Mouse (Mus musculus) forebrain, embryonic 14.5 days (tissue): ENCODE data around the gene Sms. TPM values are rescaled to one million over a fixed set of nuclear protein-coding genes. Genes with fewer than 3 reads are reported as not detected.

ENCODE experiments used
- ATAC-seq: fragments of 200-750 bp; cut with Nextera tagmentation; 2 replicates; pipeline ENCODE4 v1.8.0; 2017; ENCODE audit warnings: mild to moderate bottlenecking, moderate library complexity
- DNase-seq: peaks from one replicate; pipeline ENCODE4 v3.0.0-alpha.2; 2015; ENCODE audit warnings: low spot score
- H3K27ac ChIP-seq: fragments of 300-500 bp; sonication (generic); 2 replicates; pipeline ENCODE4 v1.5.1; 2014; ENCODE audit warnings: low read depth, mild to moderate bottlenecking, control low read depth, low read length, moderate library complexity
- H3K27me3 ChIP-seq: fragments of 300-500 bp; sonication (generic); replicated peaks from 2 replicates; pipeline ENCODE4 v1.6.1; 2014; ENCODE audit warnings: low read length, control low read depth, mixed read lengths; ENCODE audit not compliant: control insufficient read depth, insufficient read depth
- H3K36me3 ChIP-seq: fragments of 300-500 bp; sonication (generic); 2 replicates; pipeline ENCODE4 v1.6.1; 2014; ENCODE audit warnings: low read length, control low read depth; ENCODE audit not compliant: control insufficient read depth, insufficient read depth
- H3K4me1 ChIP-seq: fragments of 300-500 bp; sonication (generic); 2 replicates; pipeline ENCODE4 v1.6.1; 2014; ENCODE audit warnings: antibody characterized with exemption, low read length, control low read depth; ENCODE audit not compliant: control insufficient read depth, insufficient read depth
- H3K4me2 ChIP-seq: fragments of 300-500 bp; sonication (generic); 2 replicates; pipeline ENCODE4 v1.6.1; 2014; ENCODE audit warnings: mild to moderate bottlenecking, control low read depth, low read length
- H3K4me3 ChIP-seq: fragments of 300-500 bp; sonication (generic); 2 replicates; pipeline ENCODE4 v1.5.1; 2014; ENCODE audit warnings: low read depth, low read length, control low read depth
- H3K9ac ChIP-seq: fragments of 300-500 bp; sonication (generic); 2 replicates; pipeline ENCODE4 v1.6.1; 2014; ENCODE audit warnings: mild to moderate bottlenecking, low read length, control low read depth, moderate library complexity
- H3K9me3 ChIP-seq: fragments of 300-500 bp; sonication (generic); replicated peaks from 2 replicates; pipeline ENCODE4 v1.6.1; 2016; ENCODE audit warnings: low read length, control low read depth, mixed read lengths; ENCODE audit not compliant: control insufficient read depth
- WGBS: fragments of 180-500 bp; shearing (Covaris S2); extraction: QIAGEN DNeasy Blood & Tissue Kit; methylation state at CpG from one replicate; pipeline ENCODE4 v1.1.7; 2014; 5-methylcytosine and 5-hydroxymethylcytosine counted together
- polyA plus RNA-seq: library from polyadenylated mRNA; unstranded; fragments of >200 nt; fragmentation: Nextera tagmentation; extraction: Ambion mirVana; gene quantifications from 2 replicates; pipeline ENCODE4 v1.2.1, GENCODE M21; 2014

Gene Sms
- polyA plus RNA-seq = 102 and 111 TPM in 2 replicates

DNA sequence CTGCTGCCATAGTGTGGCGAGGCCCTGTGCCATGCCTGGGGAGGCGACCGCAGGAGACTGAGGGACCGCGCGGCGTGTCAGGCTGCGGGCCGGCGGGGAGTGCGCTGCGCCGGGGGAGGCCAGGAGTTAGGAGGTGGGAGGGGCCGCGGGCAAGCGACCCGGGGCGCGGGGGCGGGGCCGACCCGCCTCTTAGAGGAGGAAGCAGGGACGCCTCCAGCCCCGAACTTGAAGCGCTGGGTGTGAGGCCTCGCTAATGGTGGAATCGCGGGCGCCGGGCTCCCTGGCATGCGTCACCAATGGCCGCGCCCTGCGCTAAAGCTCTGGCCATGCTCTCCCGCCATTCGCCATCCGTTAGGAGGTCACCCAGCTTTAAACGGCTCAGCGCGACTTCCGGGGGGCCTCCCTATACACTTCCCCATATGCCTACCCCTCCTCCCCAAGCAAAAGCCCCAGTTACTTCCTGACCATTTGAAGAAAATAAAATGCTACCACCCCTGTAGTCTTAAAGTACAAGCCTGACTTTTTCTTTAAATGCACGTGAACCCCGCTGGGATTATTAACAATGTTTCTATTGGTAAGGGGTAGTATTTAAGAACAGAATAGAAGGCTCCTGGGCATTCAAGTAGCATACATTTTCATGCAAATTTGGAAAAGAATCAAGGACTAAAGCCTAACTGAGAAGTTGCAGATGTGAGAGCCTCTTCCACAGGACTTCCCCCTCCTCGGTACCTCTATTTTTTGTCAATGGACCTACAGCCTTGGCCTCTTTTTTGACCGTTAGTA lies at the start of gene Sms:
TSS of gene Sms (minus strand) at position 344 of the 783 bp plus-strand sequence.
- DNase-seq (peak; percentile 75), ATAC-seq (peak; percentile 88)
- Histone ChIP-seq H3K9ac (peak within 1 kb of the TSS; percentile 88), H3K36me3 (no peaks in the 10 kb centered on the region), H3K9me3 (no peaks in the 10 kb centered on the region), H3K4me3 (peak within 1 kb of the TSS; percentile 52), H3K4me2 (peak within 1 kb of the TSS; percentile 51), H3K27me3 (no peaks in the 10 kb centered on the region), H3K4me1 (no peaks in the 10 kb centered on the region), H3K27ac (peak within 1 kb of the TSS; percentile 91)
- 22% methylated on average over 38 of the region's 45 CpGs for WGBS

DNA sequence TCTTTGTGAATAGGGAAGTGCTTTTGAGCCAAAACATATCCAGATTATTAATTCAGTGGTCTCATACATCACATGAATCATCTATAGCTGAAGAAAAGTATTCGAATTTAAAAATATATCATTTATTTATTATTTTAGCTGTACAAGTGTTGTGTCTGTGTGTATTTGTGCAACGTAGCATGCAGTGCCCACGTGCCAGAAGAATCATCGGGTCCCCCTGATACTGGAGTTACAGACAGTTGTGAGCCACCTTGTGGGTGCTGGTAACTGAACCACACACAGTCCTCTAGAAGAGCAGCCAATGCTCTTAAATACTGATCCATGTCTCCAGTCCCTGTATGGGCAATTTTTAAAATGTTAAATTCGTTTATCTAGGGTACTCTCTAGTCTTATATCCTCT lies 14.3 kb upstream of the Sms start:
- ATAC-seq (no peak), DNase-seq (no peak)
- 66% methylated on average over 5 of the region's 5 CpGs for WGBS
- H3K4me3 ChIP-seq = no peak overlapping the region
- no peaks in the 10 kb centered on the region for H3K36me3 ChIP-seq
- H3K9me3 ChIP-seq = no peaks in the 10 kb centered on the region
- no peak overlapping the region for H3K9ac ChIP-seq
- no peaks in the 10 kb centered on the region for H3K4me1 ChIP-seq
- H3K27me3 ChIP-seq = no peaks in the 10 kb centered on the region
- H3K27ac ChIP-seq = no peak overlapping the region
- H3K4me2 ChIP-seq = no peak overlapping the region

DNA sequence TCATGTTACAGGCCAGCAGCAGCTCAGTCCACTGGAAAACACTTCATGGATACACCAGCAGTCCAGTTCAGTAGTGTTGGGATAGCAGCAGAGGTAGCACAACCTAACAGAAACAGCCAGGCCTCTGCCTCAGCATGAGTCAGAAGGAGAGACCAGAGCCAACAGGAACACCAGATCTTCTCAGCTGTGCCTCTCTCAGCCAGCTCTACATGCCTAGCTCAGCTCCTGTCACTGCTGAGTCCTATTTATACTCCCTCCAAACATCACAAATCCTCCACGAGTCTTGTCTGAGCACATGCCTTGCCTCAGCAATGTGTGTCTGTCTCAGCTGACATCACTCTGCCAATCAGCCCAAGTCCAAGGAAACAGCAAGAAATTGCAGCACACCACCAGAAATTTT lies 12.4 kb upstream of the Sms start:
- Histone ChIP-seq H3K4me2 (no peak overlapping the region), H3K4me3 (no peak overlapping the region), H3K4me1 (no peaks in the 10 kb centered on the region), H3K9ac (no peak overlapping the region), H3K27ac (no peak overlapping the region), H3K27me3 (no peaks in the 10 kb centered on the region), H3K36me3 (no peaks in the 10 kb centered on the region), H3K9me3 (no peaks in the 10 kb centered on the region)
- WGBS = 63% methylated on average over 1 of the region's 1 CpGs
- ATAC-seq (no peak), DNase-seq (no peak)

DNA sequence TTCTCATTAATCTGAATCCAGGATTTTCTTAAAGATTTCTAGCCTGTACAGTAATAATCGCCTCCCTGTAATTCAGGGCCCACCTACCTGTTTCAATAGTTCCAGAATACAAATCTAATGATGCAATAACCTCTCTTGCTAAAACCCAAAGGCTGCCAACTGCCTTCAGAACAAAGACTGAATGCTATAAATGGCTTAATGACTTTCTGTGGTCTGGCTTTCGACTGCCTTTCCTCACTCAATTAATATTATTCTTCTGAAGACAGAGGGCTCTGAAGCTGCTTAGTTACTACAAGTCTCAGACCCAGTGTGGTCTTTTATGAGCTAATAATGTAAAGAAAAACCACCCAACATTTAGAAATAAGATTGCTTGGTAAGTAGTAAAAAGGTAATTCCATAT lies 9.8 kb upstream of the Sms start:
- H3K36me3 ChIP-seq = no peaks in the 10 kb centered on the region
- no peak for DNase-seq
- no peaks in the 10 kb centered on the region for H3K4me1 ChIP-seq
- no peak overlapping the region for H3K4me3 ChIP-seq
- no peak for ATAC-seq
- 65% methylated on average over 2 of the region's 2 CpGs for WGBS
- H3K4me2 ChIP-seq = no peak overlapping the region
- no peaks in the 10 kb centered on the region for H3K9me3 ChIP-seq
- H3K27me3 ChIP-seq = no peaks in the 10 kb centered on the region
- no peak overlapping the region for H3K27ac ChIP-seq
- H3K9ac ChIP-seq = no peak overlapping the region

DNA sequence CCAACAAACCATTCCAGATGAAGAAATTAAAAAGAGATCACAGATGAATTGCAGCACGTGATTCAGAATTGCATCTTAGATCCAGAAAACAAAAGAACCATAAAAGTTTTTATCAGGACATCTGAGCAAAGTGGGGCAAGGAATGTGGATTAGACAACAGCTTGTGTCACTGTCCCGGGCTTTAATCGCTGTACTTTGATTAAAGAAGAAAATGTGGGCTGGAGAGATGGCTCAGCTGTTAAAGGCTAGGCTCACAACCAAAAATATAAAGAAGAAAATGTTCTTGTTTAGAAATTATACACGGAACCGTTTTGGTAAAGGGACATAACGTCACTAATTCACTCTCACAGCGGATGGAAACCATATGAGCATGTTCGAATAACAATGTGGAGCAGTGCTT lies 7.9 kb upstream of the Sms start:
- Histone ChIP-seq H3K36me3 (no peaks in the 10 kb centered on the region), H3K4me3 (no peak overlapping the region), H3K9me3 (no peaks in the 10 kb centered on the region), H3K4me2 (no peak overlapping the region), H3K27ac (no peak overlapping the region), H3K4me1 (no peaks in the 10 kb centered on the region), H3K27me3 (no peaks in the 10 kb centered on the region), H3K9ac (no peak overlapping the region)
- no peak for ATAC-seq
- 86% methylated on average over 8 of the region's 8 CpGs for WGBS
- no peak for DNase-seq

DNA sequence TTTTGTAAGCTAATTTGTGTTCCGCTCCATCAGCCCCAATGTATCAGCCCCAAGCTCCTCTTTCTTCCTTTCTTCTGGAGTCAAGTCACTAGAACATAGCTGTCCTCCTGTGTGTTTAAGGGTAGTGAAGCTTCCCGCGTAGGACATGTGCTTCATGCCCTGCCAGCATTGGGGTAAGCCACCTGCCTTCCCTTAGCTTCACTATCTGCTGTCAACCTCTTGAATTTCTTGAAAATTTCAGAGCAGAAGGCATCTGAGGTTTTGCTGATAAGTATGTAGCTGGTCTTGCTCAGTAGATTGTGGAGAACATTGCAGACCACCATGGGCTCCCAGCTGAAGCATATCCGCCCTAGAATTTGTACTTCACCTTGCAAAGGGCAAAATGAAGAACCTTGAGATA lies 1.1 kb upstream of the Sms start:
- ATAC-seq (no peak), DNase-seq (no peak)
- no peaks in the 10 kb centered on the region for H3K27me3 ChIP-seq
- no peaks in the 10 kb centered on the region for H3K36me3 ChIP-seq
- H3K4me3 ChIP-seq = no peak overlapping the region
- WGBS = 79% methylated on average over 4 of the region's 4 CpGs
- H3K27ac ChIP-seq = no peak overlapping the region
- H3K9ac ChIP-seq = no peak overlapping the region
- H3K4me2 ChIP-seq = no peak overlapping the region
- no peaks in the 10 kb centered on the region for H3K9me3 ChIP-seq
- no peaks in the 10 kb centered on the region for H3K4me1 ChIP-seq

DNA sequence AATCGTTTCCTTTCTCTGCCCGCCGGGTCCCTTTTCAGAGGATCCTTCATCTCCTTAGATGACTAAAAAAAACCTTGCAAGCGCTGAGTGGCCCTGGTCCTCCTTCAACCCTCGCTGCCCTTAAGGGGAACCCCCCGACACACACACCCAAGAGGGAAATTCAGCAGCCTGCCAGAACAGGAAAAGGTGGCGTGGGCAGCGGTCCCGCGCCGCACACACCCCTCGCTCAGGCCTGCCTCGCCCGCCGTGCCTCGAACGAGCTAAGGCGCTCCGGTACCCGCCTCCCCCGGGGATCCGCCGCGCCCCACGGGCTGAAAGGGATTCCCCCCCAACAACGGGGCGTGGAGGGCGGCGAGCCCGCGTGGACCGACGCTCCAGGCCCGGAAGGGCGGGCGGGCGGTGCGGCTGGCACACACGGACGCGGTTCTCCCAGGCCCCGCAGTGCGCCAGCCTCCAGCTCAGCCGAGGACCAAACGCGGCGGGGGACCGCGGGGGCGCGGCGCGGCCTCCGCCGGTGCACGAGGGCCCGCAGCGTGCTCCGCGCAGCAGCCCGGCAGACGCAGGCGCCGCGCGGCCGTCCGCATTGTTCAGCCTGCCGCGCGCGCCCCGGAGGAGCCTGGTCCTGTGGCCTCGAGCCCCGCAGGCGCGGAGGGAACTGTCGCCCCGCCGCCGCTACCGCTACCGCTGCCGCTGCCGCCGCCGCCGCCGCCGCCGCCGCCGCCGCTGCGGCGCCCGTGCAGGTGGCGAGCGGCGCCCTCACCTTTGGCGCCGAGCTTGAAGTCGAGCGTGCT lies 747 bp downstream of the Sms start:
- Histone ChIP-seq H3K4me1 (no peaks in the 10 kb centered on the region), H3K4me2 (peak overlapping the region; percentile 51), H3K36me3 (no peaks in the 10 kb centered on the region), H3K9ac (peak overlapping the region; percentile 88), H3K4me3 (peak overlapping the region; percentile 52), H3K9me3 (no peaks in the 10 kb centered on the region), H3K27ac (peak overlapping the region; percentile 91), H3K27me3 (no peaks in the 10 kb centered on the region)
- ATAC-seq (peak; percentile 79), DNase-seq (peak; percentile 53)
- WGBS = 29% methylated on average over 76 of the region's 104 CpGs

DNA sequence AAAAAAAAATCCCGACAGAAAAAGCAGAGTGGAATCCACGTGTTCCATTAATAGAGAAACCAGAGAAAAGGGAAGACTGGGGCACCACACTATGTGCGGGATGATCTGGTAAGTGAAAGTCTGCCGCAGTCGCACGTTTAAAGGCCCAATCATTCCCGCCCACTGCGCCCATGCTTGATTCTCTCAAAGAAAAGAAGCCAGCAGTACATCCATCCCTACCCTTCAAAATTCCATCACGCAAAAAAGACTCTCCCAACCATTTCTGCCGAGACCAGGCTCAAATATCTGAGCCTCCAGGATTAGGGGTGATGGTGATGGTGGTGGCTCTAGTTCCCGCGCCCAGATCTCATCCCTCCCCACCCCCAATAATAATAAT lies 1.3 kb downstream of the Sms start:
- Histone ChIP-seq H3K4me1 (no peaks in the 10 kb centered on the region), H3K4me2 (peak overlapping the region; percentile 51), H3K4me3 (peak overlapping the region; percentile 52), H3K9ac (peak overlapping the region; percentile 88), H3K27me3 (no peaks in the 10 kb centered on the region), H3K9me3 (no peaks in the 10 kb centered on the region), H3K27ac (peak overlapping the region; percentile 91), H3K36me3 (no peaks in the 10 kb centered on the region)
- ATAC-seq (no peak), DNase-seq (peak; percentile 45)
- 34% methylated on average over 12 of the region's 12 CpGs for WGBS
